Mouse (Mus musculus): ENCODE measurements around the gene Gm17689.

Gm17689 gene

DNA sequence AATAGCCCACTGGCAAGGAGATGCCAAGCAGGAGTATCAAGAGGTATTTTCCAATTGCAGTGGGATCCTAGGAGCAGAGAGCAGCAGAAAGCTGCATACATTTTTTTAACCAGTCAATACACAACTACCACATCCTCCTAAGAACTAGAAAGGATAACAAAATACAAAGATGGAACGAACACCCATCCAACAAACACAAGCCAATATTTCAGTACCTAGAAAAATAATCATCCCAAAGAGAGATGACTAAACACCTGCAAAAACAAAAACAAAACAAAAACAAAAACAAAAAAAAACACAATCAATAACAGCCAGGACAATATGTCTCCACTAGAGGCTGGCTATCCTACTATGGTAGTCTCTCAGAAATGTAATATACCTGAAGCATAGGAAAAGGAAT, at the start of gene Gm17689:
Gm17689 (minus strand) TSS at position 101 of the 400 bp plus-strand sequence.
- no peak for DNase-seq (ENCODE audit: low spot score in 2 of 2)

DNA sequence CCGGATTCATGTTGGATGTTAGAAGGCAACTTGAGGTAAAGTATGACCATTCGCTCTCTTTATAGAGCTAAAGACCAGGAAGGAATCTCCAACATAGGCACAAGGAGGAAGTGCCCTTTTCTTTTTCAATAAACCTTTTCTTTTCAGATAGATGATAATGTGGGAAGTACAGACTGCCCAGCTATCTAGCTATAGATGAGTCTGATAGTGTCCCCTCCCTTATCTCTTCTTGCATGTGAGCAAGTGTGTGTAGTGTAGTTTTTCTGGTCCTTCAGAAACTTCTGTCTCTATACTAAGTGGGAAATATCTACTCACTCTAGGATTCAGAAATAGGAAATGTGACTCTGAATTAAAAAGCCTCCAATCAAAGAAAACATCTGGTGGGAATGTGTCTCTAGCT, 40.6 kb downstream of the Gm17689 start, which contains the start of gene Gm5615:
Gm5615 (minus strand) TSS at position 101 of the 400 bp plus-strand sequence.
- no peak for DNase-seq (ENCODE audit: low spot score in 2 of 2)
